28 mouse cellular contexts compared by ENCODE assay signal in genomic region chr13:49845663-49846062, GRCm38 (mm10). TPM values are rescaled to one million over a fixed set of nuclear protein-coding genes. Genes with fewer than 3 reads are reported as not detected.
"Had no signal": no experiment of that assay in that cellular context is flagged by ENCODE, and none has a peak within 500 bp of the region (broad histone marks: within the 10 kb centered on the region; RNA-seq: fewer than 3 reads in every experiment).

No protein-coding gene starts in this region.

- H3K4me3 ChIP-seq: liver, embryonic 13.5 days; liver, embryonic 15.5 days; megakaryocyte, embryonic 14.5 days; midbrain, embryonic 13.5 days; midbrain, embryonic 15.5 days; neural tube, embryonic 13.5 days; neural tube, embryonic 15.5 days had no signal

- H3K9me3 ChIP-seq: liver, embryonic 13.5 days; liver, embryonic 15.5 days; midbrain, embryonic 15.5 days; neural tube, embryonic 15.5 days had no signal

- H3K4me1 ChIP-seq: liver, embryonic 13.5 days; liver, embryonic 15.5 days; midbrain, embryonic 13.5 days; midbrain, embryonic 15.5 days; neural tube, embryonic 13.5 days; neural tube, embryonic 15.5 days had no signal

- H3K27me3 ChIP-seq: liver, embryonic 13.5 days; liver, embryonic 15.5 days; megakaryocyte, embryonic 14.5 days; midbrain, embryonic 13.5 days; midbrain, embryonic 15.5 days; neural tube, embryonic 13.5 days; neural tube, embryonic 15.5 days had no signal

- H3K27ac ChIP-seq: liver, embryonic 13.5 days; liver, embryonic 15.5 days; macrophage; midbrain, embryonic 13.5 days; midbrain, embryonic 15.5 days; neural tube, embryonic 13.5 days; neural tube, embryonic 15.5 days had no signal

- DNase-seq: liver, embryonic 13.5 days; lung, adult 18-20 months; lung, embryonic 14.5 days; lung, postnatal 14 days; lung, postnatal 36 days; retina, postnatal 1 day; right cerebral cortex, adult 18-20 months; right cerebral cortex, postnatal 25 days; right cerebral cortex, postnatal 4 days; spleen, adult 18-20 months; thymus, adult 18-20 months; thymus, postnatal 14 days; thymus, postnatal 36 days had no signal

- H3K36me3 ChIP-seq: liver, embryonic 13.5 days; liver, embryonic 15.5 days; midbrain, embryonic 13.5 days; midbrain, embryonic 15.5 days; neural tube, embryonic 13.5 days; neural tube, embryonic 15.5 days had no signal

RNA-seq across cellular contexts. Expression of gene Gm30302, which starts 46.9 kb away (rescaled TPM):
- polyA plus RNA-seq: liver, embryonic 13.5 days; liver, embryonic 15.5 days; lung, embryonic 14.5 days; lung, embryonic 16.5 days; macrophage; midbrain, embryonic 11.5 days; midbrain, embryonic 13.5 days; midbrain, embryonic 15.5 days; midbrain, postnatal 0 days; neural tube, embryonic 11.5 days; neural tube, embryonic 13.5 days; neural tube, embryonic 15.5 days; small intestine, adult 2 months; stomach, embryonic 14.5 days; stomach, embryonic 16.5 days; thymus, postnatal 0 days had no signal
